Mouse (Mus musculus) subcutaneous adipose tissue, adult 2 months (tissue): ENCODE results near the gene Alpl. TPM values are rescaled to one million over a fixed set of nuclear protein-coding genes. Genes with fewer than 3 reads are reported as not detected.

Experiments
- polyA plus RNA-seq: library from polyadenylated mRNA; depleted of rRNA; stranded (reverse); fragments of >200 nt; gene quantifications from 2 replicates; pipeline ENCODE4 v1.2.3, GENCODE M21; 2012; ENCODE audit warnings: low replicate concordance; rRNA removed

The Alpl gene
- 9.4 and 12.8 TPM in 2 replicates for polyA plus RNA-seq

GRCm38 (mm10) chr4:137795611-137796557, at the start of gene Alpl:
Gene Alpl (minus strand): TSS chr4:137796384.

Other genes starting within 250 kb of the Alpl start
- gene Ldlrad2, start 221.8 kb downstream of the Alpl start, polyA plus RNA-seq, result not detected in 2 replicates
- gene Usp48, start 202.6 kb downstream of the Alpl start, polyA plus RNA-seq, result 59.3 and 88.8 TPM in 2 replicates
- 7.9 and 16.8 TPM in 2 replicates for gene Rap1gap, start 131.7 kb downstream of the Alpl start, polyA plus RNA-seq
- 46.3 and 58.4 TPM in 2 replicates for gene Ece1, start 65.9 kb upstream of the Alpl start, polyA plus RNA-seq
- 50.9 and 67.9 TPM in 2 replicates for gene Eif4g3, start 196.6 kb upstream of the Alpl start, polyA plus RNA-seq